Mouse (Mus musculus): ENCODE measurements around the gene Tsc22d3. TPM values are rescaled to one million over a fixed set of nuclear protein-coding genes. Genes with fewer than 3 reads are reported as not detected.

The Tsc22d3 gene
- polyA plus RNA-seq, 1 experiment from 2014 or later, result 109 TPM

- no peaks in the 10 kb centered on the region for H3K36me3 ChIP-seq
- no peak overlapping the region for H3K27ac ChIP-seq
- H3K4me3 ChIP-seq, result no peak overlapping the region
- H3K9me3 ChIP-seq (replicated peaks), result no peaks in the 10 kb centered on the region
- WGBS, result 72% methylated on average over 2 of the region's 2 CpGs
- H3K4me1 ChIP-seq, result no peaks in the 10 kb centered on the region
- no peak for DNase-seq (ENCODE audit: low spot score)
- H3K27me3 ChIP-seq (ENCODE audit: low read depth, poor library complexity, severe bottlenecking), result peaks cover 97% of the 10 kb centered on the region
Observed at GRCm38 (mm10) chrX:140590142-140590541, 10.3 kb downstream of the Tsc22d3 start.

GRCm38 (mm10) chrX:140589194-140589751 is 11.2 kb downstream of the Tsc22d3 start:
- no peaks in the 10 kb centered on the region for H3K9me3 ChIP-seq (replicated peaks)
- WGBS, result 67% methylated on average over 4 of the region's 4 CpGs
- H3K4me1 ChIP-seq, result no peaks in the 10 kb centered on the region
- no peak for DNase-seq (ENCODE audit: low spot score)
- no peak overlapping the region for H3K4me3 ChIP-seq
- no peaks in the 10 kb centered on the region for H3K36me3 ChIP-seq
- H3K27me3 ChIP-seq (ENCODE audit: low read depth, poor library complexity, severe bottlenecking), result peaks cover 98% of the 10 kb centered on the region
- H3K27ac ChIP-seq, result no peak overlapping the region

GRCm38 (mm10) chrX:140588534-140588933 is 11.9 kb downstream of the Tsc22d3 start:
- DNase-seq (ENCODE audit: low spot score), result no peak
- Histone ChIP-seq H3K27me3 (ENCODE audit: low read depth, poor library complexity, severe bottlenecking) (peaks cover 98% of the 10 kb centered on the region), H3K27ac (no peak overlapping the region), H3K36me3 (no peaks in the 10 kb centered on the region), H3K9me3 (replicated peaks) (no peaks in the 10 kb centered on the region), H3K4me1 (no peaks in the 10 kb centered on the region), H3K4me3 (no peak overlapping the region)
- 95% methylated on average over 5 of the region's 5 CpGs for WGBS

- no peak for DNase-seq (ENCODE audit: low spot score)
- H3K9me3 ChIP-seq (replicated peaks), result no peaks in the 10 kb centered on the region
- WGBS, result 73% methylated on average over 3 of the region's 3 CpGs
- peaks cover 100% of the 10 kb centered on the region for H3K27me3 ChIP-seq (ENCODE audit: low read depth, poor library complexity, severe bottlenecking)
- H3K36me3 ChIP-seq, result no peaks in the 10 kb centered on the region
- 0 out of 2 replicates have a peak, but pooled peaks cover 5% of the 10 kb centered on the region for H3K4me1 ChIP-seq
- no peak overlapping the region for H3K27ac ChIP-seq
- no peak overlapping the region for H3K4me3 ChIP-seq
Observed at GRCm38 (mm10) chrX:140580416-140580815, 20.0 kb downstream of the Tsc22d3 start.

GRCm38 (mm10) chrX:140575636-140576035 is 24.8 kb downstream of the Tsc22d3 start:
- WGBS, result 59% methylated on average over 3 of the region's 3 CpGs
- H3K4me1 ChIP-seq, result 0 out of 2 replicates have a peak, but pooled peaks cover 5% of the 10 kb centered on the region
- H3K27ac ChIP-seq, result no peak overlapping the region
- DNase-seq (ENCODE audit: low spot score), result no peak
- no peak overlapping the region for H3K4me3 ChIP-seq
- peaks cover 99% of the 10 kb centered on the region for H3K27me3 ChIP-seq (ENCODE audit: low read depth, poor library complexity, severe bottlenecking)
- no peaks in the 10 kb centered on the region for H3K36me3 ChIP-seq
- no peaks in the 10 kb centered on the region for H3K9me3 ChIP-seq (replicated peaks)

GRCm38 (mm10) chrX:140575200-140575599 is 25.3 kb downstream of the Tsc22d3 start:
- WGBS, result 56% methylated on average over 1 of the region's 1 CpGs
- Histone ChIP-seq H3K9me3 (replicated peaks) (no peaks in the 10 kb centered on the region), H3K4me3 (no peak overlapping the region), H3K27ac (no peak overlapping the region), H3K27me3 (ENCODE audit: low read depth, poor library complexity, severe bottlenecking) (peaks cover 99% of the 10 kb centered on the region), H3K36me3 (no peaks in the 10 kb centered on the region), H3K4me1 (0 out of 2 replicates have a peak, but pooled peaks cover 5% of the 10 kb centered on the region)
- DNase-seq (ENCODE audit: low spot score), result no peak

- Histone ChIP-seq H3K4me1 (0 out of 2 replicates have a peak, but pooled peaks cover 5% of the 10 kb centered on the region), H3K27ac (no peak overlapping the region), H3K9me3 (replicated peaks) (no peaks in the 10 kb centered on the region), H3K4me3 (no peak overlapping the region), H3K27me3 (ENCODE audit: low read depth, poor library complexity, severe bottlenecking) (peaks cover 99% of the 10 kb centered on the region), H3K36me3 (no peaks in the 10 kb centered on the region)
- no peak for DNase-seq (ENCODE audit: low spot score)
- WGBS, result 47% methylated on average over 2 of the region's 2 CpGs
Observed at GRCm38 (mm10) chrX:140572702-140573338, 27.6 kb downstream of the Tsc22d3 start.

- Histone ChIP-seq H3K4me3 (no peak overlapping the region), H3K9me3 (replicated peaks) (no peaks in the 10 kb centered on the region), H3K27me3 (ENCODE audit: low read depth, poor library complexity, severe bottlenecking) (peaks cover 99% of the 10 kb centered on the region), H3K27ac (no peak overlapping the region), H3K4me1 (no peaks in the 10 kb centered on the region), H3K36me3 (no peaks in the 10 kb centered on the region)
- WGBS, result 84% methylated on average over 1 of the region's 1 CpGs
- no peak for DNase-seq (ENCODE audit: low spot score)
Observed at GRCm38 (mm10) chrX:140569595-140569994, 30.9 kb downstream of the Tsc22d3 start.

GRCm38 (mm10) chrX:140567711-140568407 is 32.6 kb downstream of the Tsc22d3 start:
- 91% methylated on average over 1 of the region's 1 CpGs for WGBS
- Histone ChIP-seq H3K36me3 (no peaks in the 10 kb centered on the region), H3K27me3 (ENCODE audit: low read depth, poor library complexity, severe bottlenecking) (peaks cover 97% of the 10 kb centered on the region), H3K27ac (no peak overlapping the region), H3K4me3 (no peak overlapping the region), H3K9me3 (replicated peaks) (no peaks in the 10 kb centered on the region), H3K4me1 (no peaks in the 10 kb centered on the region)
- DNase-seq (ENCODE audit: low spot score), result no peak

GRCm38 (mm10) chrX:140565759-140566158 is 34.7 kb downstream of the Tsc22d3 start:
- Histone ChIP-seq H3K9me3 (replicated peaks) (no peaks in the 10 kb centered on the region), H3K27ac (no peak overlapping the region), H3K36me3 (no peaks in the 10 kb centered on the region), H3K4me1 (no peaks in the 10 kb centered on the region), H3K27me3 (ENCODE audit: low read depth, poor library complexity, severe bottlenecking) (peaks cover 98% of the 10 kb centered on the region), H3K4me3 (no peak overlapping the region)
- DNase-seq (ENCODE audit: low spot score), result no peak
- WGBS, result 81% methylated on average over 2 of the region's 2 CpGs

GRCm38 (mm10) chrX:140565212-140565611 is 35.2 kb downstream of the Tsc22d3 start:
- no peaks in the 10 kb centered on the region for H3K4me1 ChIP-seq
- H3K4me3 ChIP-seq, result no peak overlapping the region
- H3K27me3 ChIP-seq (ENCODE audit: low read depth, poor library complexity, severe bottlenecking), result peaks cover 98% of the 10 kb centered on the region
- WGBS, result 99% methylated on average over 3 of the region's 3 CpGs
- no peaks in the 10 kb centered on the region for H3K36me3 ChIP-seq
- DNase-seq (ENCODE audit: low spot score), result no peak
- no peak overlapping the region for H3K27ac ChIP-seq
- no peaks in the 10 kb centered on the region for H3K9me3 ChIP-seq (replicated peaks)

- no peak overlapping the region for H3K4me3 ChIP-seq
- WGBS, result 100% methylated on average over 1 of the region's 1 CpGs
- peaks cover 98% of the 10 kb centered on the region for H3K27me3 ChIP-seq (ENCODE audit: low read depth, poor library complexity, severe bottlenecking)
- H3K9me3 ChIP-seq (replicated peaks), result no peaks in the 10 kb centered on the region
- no peak for DNase-seq (ENCODE audit: low spot score)
- H3K4me1 ChIP-seq, result no peaks in the 10 kb centered on the region
- no peak overlapping the region for H3K27ac ChIP-seq
- no peaks in the 10 kb centered on the region for H3K36me3 ChIP-seq
Observed at GRCm38 (mm10) chrX:140564777-140565176, 35.7 kb downstream of the Tsc22d3 start.

GRCm38 (mm10) chrX:140558176-140558844 is 42.1 kb downstream of the Tsc22d3 start:
- no peaks in the 10 kb centered on the region for H3K9me3 ChIP-seq (replicated peaks)
- peaks cover 98% of the 10 kb centered on the region for H3K27me3 ChIP-seq (ENCODE audit: low read depth, poor library complexity, severe bottlenecking)
- DNase-seq (ENCODE audit: low spot score), result no peak

More at GRCm38 (mm10) chrX:140558176-140558844, 42.1 kb downstream of the Tsc22d3 start:
- WGBS, result 73% methylated on average over 6 of the region's 6 CpGs
- no peak overlapping the region for H3K4me3 ChIP-seq
- no peak overlapping the region for H3K27ac ChIP-seq
- H3K4me1 ChIP-seq, result no peaks in the 10 kb centered on the region
- H3K36me3 ChIP-seq, result no peaks in the 10 kb centered on the region
